Mouse (Mus musculus) right cerebral cortex, postnatal 14 days (tissue): ENCODE data around the gene Fam186a.
"Not testable (repeated sequence)": the region's sequence is repeated elsewhere in the genome, so short reads cannot be mapped to it uniquely, and the experiment has no call there.

ENCODE experiments used
- DNase-seq: peaks from one replicate; pipeline ENCODE4 v3.0.0; 2022

The Fam186a gene

GRCm38 (mm10) chr15:99931231-99931630 is 35.6 kb downstream of the Fam186a start:
- DNase-seq: no peak

GRCm38 (mm10) chr15:99919601-99920158 is 47.2 kb downstream of the Fam186a start:
- no peak for DNase-seq

DNA sequence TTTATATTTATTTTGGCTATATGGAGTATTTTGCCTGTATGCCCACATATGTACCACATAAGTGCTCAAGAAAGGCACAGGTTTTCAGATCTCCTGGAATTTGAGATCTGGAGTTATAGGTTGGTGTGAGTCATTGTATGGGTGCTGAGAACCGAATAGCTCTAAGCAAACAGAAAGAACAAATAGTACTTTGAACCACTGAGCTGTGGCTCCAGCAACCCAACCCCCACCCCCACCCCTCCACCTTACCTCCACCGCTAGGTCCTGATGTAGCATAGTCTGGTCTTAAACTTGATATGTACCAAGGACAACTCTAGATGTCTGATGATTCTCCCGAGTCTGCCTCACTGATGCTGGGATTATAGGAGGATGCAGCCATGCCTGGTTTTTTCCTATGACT is 49.6 kb downstream of the Fam186a start:
- DNase-seq: no peak

GRCm38 (mm10) chr15:99914613-99915012 is 52.2 kb downstream of the Fam186a start:
- DNase-seq: no peak

GRCm38 (mm10) chr15:99911785-99912184 is 55.1 kb downstream of the Fam186a start:
- DNase-seq: no peak

DNA sequence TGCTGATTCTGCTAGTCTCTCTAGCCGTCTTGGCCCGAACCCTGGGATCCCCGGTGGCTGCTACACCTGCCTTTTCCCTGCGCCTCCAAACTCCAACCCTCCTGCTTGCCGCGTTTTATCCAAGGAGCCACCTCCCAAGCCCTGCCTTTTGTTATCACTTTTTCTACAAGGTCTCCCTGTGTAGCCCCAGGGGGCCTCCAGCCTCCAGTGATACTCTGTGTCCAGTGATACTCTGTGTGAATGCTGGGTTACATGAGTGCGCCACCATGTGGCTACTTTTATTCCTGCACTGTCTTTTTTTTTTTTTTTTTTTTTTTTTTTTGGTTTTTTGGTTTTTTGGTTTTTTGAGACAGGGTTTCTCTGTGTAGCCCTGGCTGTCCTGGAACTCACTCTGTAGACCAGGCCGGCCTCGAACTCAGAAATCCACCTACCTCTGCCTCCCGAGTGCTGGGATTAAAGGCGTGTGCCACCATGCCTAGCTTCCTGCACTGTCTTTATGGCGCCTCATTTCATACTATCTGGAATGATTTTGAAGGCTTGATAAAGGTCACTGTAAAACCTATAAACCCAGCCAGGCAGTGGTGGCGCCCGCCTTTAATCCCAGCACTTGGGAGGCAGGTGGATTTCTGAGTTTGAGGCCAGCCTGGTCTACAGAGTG is 57.4 kb downstream of the Fam186a start:
- peak; percentile 14 for DNase-seq

GRCm38 (mm10) chr15:99907514-99907913 is 59.3 kb downstream of the Fam186a start:
- no peak for DNase-seq

DNA sequence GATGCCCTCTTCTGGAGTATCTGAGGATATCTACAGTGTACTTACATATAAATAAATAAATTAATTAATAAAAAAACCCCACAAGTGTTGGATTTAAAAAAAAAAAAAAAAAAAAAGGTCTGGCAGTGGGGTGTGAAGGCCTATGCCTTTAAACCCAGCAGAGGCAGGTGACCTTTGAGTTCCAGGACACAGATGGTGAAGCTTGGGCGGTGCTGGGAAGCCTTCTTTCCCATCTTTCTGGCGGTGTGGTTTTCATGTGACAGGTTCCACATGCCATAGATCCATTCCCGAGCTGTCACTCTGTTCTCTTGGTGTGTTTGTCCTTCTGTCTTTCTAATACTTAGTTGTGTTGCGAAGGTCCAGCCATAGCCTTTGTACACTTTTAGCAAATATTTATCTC is 59.8 kb downstream of the Fam186a start:
- DNase-seq: no peak

- DNase-seq: no peak
Measured at GRCm38 (mm10) chr15:99904841-99905240, 62.0 kb downstream of the Fam186a start.

DNA sequence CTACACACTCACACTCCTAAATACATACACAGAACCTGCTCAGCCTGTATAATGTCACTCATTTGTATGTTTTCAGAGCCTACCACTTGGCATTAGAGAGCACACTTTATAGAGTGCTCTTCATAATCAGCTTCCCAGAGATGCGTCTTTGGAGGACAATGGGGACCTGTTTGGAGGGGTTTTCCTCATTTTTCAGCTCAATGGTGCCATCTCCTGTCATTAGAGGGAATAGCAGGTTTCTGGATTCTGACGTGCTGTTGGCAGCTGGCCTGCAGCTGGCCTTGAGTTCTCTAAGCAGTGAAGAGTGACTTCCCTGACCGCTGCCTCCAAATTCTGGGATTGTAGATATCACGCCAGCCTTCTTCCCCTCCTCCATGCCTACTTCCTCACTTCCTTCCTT is 62.5 kb downstream of the Fam186a start:
- peak; percentile 33 for DNase-seq

GRCm38 (mm10) chr15:99903227-99903626 is 63.6 kb downstream of the Fam186a start:
- DNase-seq: no peak

DNA sequence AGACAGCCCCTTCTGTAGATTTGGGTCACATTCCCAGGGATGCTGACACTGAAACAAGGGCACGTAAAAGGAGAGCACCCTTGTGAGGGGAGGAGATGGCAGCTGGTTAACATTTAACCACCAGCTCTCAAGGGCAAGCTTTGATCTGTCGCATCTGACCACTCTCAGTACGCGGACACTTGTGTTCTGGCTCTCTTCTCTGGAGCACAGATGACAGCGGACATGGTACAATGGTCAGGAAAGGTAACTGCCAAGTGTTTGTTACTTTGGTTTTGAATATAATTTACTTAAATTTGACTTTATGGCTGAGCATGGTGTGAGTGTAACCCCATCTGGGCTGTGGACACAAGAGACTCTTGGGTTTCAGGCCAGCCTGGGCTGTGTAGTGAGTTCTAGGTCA is 64.1 kb downstream of the Fam186a start:
- no peak for DNase-seq

DNA sequence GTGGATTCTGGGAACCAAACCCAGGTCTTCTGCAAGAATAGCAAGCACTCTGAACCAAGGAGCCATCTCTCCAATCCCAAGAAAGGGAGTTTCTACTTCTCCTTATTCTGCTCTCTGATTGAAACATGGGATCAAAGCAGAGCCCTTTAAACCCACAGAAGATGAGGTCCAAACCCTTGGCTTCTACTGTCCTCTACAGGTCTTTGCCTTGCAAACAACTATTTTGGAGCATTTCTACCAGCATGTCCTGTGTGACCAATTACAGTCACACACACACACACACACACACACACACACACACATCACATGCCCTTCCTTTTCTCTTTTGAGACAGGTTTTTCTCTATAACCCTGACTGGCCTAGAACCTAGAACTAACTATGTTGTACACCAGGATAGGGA is 70.2 kb downstream of the Fam186a start:
- DNase-seq: no peak

- no peak for DNase-seq
Measured at GRCm38 (mm10) chr15:99891355-99891754, 75.5 kb downstream of the Fam186a start.

DNA sequence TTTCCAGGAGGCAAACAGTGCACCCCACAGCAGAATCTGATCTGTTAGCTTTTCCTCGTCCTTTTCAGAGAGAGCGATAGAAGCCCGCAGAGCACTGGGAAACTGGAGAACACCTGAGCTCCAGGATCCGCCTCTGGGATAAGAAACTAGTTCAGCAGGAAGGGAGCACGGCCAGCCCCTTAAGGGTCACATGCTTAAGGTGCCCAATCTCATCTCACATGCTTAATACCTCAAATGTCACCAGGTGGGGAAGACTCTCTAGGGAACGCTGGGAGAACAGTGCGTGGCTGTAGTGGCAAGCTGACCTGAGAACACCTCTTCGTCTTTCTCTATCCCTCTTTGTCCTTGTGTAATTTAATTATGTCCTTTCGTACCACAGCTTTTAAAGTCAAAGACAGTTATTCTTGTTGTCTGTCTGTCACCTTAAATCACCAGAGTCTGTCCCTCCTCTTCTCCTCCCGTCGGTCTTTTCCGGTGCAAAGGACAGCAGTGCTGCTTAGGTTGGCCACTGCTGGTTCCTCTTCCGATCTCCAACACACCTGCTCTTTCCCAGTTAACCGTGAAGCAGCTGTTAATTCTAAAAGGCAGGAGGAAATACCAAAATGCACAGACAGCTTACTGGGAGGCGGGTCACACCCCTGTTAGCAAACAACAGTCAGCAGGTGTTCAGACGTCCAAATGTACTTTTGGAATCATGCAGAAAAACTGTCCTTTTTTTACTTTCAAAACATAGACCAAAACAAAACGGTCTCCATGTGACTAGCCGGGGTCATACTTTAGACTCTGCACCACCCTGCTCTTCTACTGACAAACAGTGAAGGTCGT is 76.2 kb downstream of the Fam186a start:
- DNase-seq: no peak

- DNase-seq: no peak
Measured at GRCm38 (mm10) chr15:99889275-99889874, 77.5 kb downstream of the Fam186a start.

- not testable (repeated sequence) for DNase-seq
Measured at GRCm38 (mm10) chr15:99887130-99887529, 79.7 kb downstream of the Fam186a start.

DNA sequence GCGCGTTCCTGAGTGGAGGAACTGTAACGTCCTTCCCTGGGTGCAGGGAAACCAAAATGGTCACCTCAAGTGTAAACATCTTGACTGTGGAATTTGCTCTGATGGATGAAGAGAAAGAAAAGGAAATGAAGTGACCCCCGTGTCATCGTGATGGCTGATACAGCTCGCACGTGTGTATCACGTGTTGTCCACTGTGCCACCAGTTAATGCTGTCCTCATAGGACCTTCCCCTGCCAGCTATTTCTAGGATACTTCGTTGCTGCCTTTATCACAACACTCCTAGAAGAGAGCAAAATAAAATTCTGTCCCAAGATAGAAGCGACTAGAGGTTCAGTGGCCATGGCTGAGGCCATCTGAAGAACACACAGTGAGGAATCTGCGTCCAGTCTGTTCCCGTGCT is 82.8 kb downstream of the Fam186a start:
- DNase-seq: no peak

- no peak for DNase-seq
Measured at GRCm38 (mm10) chr15:99878541-99878940, 88.3 kb downstream of the Fam186a start.

GRCm38 (mm10) chr15:99875334-99875869 is 91.5 kb downstream of the Fam186a start, which contains the start of gene Lima1:
Gene Lima1, minus strand, starts transcription at chr15:99875456.
- DNase-seq: peak; percentile 80

DNA sequence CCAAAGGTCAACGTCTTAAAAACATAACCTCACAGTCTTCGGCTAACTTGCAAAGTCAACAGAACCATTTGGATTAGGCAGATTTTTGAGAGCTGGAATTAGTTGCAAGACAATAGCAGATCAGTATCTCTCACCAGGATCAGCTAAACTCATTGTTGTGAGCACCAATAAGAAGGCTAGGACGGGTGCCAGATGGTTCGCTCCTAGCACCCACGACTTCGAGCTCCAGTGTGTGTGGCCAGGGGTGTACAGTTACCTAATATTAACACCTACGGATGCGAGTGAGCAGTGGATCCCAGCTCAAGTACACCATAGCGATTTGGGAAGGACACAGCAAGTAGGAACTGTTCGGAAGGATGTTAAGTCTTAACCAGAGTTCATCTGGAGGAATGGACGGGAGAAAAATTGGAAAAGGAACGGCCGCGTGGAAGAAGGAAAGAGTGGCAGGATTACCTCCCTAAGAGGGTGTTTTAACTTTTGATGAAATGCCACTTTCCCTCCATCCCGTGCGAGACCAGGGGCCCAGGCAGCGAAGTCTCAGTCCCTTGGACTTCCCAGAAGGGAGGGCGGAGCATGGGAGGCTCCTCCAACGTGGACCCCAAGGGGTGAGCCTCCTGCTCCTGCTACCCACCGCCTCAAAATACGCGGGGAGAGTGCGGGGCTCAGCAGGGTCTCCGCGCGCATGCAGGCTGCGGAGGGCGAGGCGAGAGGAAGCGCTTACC is 92.1 kb downstream of the Fam186a start:
- DNase-seq: no peak

DNA sequence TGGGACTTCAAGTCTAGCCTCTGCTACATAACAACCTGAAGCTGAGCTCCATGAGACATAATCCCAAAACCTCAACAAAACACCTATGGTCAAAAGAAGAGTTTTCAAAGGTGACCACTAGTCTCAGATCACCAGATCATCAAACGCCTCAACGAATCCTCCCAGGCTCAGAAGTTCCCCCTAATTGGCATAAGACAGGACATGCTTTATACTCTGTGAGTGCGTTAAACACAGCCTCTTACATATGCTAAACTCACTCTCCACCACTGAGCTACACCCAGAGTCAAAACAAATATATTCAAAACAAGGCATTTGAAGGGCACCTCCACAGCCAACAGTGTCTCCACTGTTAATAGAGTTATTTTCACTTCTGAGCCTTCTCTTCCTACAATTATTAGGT is 94.3 kb downstream of the Fam186a start:
- DNase-seq: no peak
